Mouse (Mus musculus) right cerebral cortex, postnatal 4 days (tissue): ENCODE results near the gene Gucy2g.
A peak's percentile ranks its signal among the peaks of the same experiment; 100 is the strongest.

Experiments
- DNase-seq: peaks from one replicate; pipeline ENCODE4 v3.0.0-alpha.2; 2022

The Gucy2g gene

DNA sequence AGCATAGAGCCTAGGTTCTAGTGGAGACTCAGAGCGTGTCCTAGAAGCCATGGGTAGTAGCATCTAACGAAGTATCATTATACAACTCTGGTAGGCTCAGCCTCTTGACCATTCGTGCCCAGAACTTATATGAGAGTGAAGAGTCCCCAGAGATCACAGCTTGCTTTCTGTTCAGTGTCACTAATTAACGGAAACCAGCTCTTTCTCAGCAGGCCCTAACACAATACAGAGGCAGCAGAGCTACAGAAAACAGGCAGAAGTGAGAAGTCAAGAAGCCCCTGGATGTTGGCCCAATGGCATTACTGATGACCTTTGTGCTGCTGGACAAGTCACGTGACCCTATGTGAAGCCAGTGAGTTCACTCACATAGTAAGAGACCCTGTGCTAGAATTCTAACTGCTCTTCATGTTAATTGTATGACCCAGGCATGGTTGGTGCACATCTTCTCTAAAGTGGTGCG lies at the start of gene Gucy2g:
Gene Gucy2g, minus strand, starts transcription at position 51 of the 460 bp plus-strand sequence.
- no peak for DNase-seq

DNA sequence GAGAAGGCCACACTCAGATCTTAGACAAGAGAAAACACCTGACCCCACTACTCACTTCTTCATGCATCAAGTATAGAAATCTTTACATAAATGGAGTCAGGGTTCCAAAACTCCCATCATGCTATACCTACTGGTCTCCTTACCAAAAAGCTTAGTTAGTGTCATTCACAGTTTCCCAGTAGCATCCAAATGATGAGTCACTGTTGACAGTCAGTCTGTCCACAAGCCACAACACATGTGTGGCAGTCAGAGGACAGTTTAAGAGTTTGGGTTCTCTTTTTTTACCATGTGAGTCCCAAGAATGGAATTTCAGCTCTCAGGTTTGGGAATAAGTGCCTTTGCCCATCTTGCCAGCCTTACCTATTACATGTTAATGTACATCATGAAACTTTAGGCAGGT lies 47.9 kb upstream of the Gucy2g start:
- no peak for DNase-seq

DNA sequence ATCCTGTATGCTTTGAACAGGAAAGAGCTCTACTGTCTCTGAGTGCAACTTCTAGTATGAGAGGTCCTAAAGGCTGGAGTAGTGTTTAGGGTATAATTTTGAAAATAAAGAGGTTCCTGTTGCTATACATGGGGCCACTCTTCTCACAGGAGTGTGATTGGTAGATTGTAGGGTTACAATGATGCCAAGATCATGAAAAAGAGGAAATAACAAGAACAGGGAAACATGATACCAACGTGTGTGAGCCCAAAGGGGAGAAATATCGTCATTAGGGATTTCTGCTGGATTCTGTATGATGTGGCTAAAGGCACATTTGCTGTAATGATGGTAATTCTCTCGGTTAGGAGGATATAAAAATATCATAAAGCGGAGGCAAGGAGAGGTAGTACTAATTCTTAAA lies 45.0 kb upstream of the Gucy2g start:
- no peak for DNase-seq

DNA sequence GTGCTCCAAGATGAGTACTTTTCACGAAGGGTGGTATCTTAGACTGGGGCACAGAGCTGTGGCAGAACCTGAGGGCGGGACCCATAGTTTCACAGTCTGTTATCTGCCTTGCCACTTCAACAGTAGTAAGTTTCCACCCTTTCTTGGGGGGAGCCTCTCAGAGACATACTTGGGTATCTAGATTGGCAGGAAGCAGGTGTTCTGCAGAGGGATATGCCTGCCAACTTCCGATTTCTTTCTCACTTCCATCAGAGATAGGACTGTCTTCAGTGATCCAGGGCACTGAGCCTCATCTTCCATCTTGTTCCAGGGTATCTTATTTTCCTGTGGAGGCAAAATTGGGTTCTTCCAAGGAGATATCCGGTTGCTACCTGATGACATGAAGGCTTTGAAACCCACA lies 43.1 kb upstream of the Gucy2g start:
- no peak for DNase-seq

DNA sequence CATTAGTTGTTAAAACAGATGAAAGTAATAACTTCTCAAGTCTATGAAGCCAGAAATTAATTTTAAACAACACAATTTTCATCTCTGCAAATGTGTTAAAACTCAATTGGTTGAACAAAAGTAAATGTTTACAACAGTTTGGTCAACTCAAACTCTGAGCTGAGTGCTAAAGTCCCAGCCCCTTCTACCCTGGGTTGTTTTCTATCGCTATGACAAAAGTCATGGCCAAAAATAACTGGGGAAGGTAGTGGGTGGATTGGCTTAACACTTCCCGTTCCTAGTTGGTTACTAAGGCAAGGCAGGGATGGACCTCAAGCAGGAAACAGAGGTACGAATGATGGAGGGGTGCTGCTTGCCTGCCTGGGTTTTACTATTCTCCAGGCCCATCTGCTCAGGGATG lies 35.7 kb upstream of the Gucy2g start:
- DNase-seq = no peak

DNA sequence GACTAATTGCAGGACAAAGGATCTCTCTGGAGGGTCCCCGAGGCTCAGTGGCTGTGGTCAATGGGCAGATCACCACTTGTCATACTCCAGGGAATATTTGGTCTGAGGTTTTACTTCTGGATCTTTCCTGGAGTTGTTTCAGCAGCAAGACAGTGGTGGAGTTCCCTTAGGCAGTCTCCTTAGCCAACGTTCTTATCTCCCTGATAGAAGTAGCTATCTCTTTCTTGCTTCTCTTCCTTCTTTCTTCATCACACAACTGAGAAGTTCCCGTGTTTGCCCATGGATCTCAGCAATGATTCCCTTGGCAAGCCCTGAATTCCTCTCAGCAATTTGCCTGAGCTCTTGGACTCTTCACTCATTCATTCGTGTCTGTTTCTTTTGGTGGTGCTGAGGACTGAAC lies 35.1 kb upstream of the Gucy2g start:
- no peak for DNase-seq

DNA sequence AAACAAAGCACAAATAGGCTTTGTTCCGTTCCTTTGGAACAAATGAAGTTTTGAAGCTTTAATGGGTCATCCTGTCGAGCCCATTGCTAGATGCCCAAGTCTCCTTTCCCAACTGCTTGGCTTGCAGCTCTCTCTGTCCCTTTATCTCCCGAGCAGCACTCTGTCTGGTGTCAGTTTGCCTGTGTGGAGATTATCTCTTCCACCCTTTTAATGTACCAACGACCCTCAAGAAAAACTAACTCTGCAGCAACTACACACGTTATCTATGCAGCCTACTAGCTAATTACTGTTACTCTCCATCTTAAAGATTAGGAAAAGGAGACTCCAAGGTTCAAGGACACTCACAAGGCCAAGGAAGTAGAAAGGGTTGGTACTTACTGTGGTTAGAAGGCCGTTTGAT lies 32.3 kb upstream of the Gucy2g start:
- DNase-seq = no peak

DNA sequence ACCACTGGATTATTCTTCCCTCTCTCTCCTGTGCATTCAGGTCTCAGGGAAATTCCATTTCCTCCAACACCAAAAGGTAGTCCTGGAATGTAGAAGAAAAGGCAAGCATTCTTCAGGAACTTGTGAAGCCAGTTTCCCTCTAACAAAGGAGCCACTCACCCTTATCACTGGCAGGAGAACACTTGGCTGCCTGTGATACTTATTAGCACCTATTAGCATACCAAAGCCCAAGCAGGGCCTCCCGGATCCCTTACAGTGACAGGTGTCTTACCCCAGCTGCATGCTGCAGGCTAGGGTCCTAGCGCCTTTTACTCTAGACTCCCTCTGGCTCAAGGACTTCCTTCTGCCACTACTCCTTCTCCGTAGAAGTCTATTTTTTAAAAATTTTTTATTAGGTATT lies 30.4 kb upstream of the Gucy2g start:
- no peak for DNase-seq

DNA sequence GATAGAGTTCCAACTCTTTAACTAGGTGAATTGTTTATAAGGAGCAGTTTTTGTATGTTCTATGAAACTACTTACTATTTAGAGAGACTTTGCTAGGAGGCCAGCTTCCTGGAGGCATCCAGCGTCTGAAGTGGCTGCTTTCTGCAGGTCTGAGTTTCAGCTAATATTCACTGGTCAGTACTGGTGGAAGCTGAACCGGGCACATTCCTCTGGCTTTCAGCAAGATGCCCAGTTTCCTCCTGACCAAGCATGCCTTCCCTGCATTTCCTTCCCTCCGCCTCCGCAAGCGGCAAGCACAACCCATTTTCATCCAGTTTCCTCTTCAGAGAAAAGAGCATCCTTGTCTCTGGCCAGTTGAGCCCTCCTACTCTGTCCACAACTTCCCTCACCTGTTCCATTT lies 28.0 kb upstream of the Gucy2g start:
- no peak for DNase-seq

DNA sequence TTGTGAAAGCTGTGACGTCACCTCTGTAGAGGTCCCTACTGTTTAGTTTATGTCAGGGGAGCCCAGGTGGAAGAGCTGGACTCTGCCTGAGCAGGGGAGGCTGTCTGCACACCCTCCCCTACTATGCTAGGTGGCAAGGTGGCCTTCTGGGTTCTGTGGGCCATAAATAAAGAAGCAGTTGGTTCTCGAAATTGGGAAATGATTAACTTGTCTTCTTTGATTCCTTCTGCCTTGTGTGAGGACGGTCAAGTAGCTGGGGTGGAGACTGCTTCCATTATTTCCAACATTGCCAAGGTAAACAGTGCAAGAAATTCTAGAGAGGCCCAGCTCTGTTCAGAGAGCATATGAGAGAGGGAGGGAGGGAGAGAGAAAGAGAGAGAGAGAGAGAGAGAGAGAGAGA lies 27.1 kb upstream of the Gucy2g start:
- no peak for DNase-seq

DNA sequence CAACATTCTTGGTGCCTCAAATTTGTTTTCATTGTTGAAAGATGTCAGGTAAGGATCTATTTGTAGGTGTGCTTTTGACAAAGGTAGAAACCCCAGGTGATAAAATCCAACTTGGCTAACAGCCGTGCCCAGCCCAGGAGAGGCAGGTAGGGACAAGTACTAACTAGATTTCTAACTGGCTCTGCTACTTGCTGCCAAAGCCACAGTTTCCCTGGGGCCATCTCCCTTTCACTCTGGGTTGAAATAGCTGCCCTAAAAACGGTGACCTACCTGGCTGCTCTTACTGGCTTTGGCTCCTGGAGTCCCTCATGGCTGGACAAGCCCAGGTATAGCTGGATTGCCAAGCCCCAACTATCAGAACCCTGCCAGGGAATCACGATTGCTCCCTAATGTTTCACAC lies 25.8 kb upstream of the Gucy2g start:
- no peak for DNase-seq

DNA sequence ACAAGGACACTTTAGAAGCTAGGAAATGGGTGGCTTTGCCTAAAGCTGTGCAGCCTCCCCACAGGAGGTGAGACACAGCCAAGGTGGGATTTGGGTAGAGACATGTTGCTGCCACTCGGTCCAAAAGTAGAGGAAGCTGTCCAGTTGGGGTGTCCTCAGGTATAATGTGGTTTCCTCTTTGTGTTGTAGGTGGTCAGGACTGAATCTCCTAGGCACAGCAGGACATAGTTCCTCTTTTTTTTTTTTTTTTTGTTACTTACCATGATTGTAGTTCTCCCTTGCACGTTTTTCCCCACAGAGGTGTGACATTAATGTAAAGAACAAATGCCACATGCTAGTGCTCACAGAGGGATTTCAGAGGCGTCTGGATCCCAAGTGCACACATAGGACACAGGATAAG lies 24.2 kb upstream of the Gucy2g start:
- DNase-seq = no peak

DNA sequence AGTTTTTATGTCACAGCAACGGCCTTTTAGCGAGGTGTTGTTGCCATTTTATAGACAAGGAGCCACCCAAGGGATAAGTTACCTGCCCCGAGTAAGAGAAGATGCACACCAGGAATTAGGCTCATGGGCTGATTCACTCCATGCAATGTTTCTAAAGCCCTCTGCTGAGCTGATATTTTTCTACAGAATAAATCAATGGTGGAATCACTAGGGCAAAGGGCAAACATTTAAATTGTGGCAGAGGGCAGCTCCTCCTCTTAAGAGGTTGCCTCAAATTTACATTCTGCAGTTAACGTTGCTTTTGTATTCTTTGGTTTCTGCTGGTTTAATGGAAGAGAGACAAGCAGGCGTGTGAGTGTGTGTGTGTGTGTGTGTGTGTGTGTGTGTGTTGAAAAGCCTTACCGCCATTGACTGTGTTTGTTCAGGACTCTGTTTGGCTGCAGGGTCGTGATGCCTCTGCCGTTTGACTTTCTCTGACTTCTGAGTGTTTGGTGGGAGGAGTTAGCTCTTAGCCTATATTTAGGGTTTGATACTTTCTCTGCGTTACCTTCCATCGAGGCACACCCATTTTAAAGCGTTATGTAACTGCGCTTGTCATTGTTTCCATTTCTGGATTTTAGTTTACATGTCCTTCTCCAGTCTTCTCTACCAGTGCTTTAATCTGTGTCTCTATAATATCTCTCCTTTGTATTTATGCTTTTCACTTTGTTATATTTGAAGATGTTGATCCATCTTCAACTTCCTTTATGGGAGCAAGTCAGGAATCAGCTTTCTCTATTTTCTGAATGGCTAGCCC lies 19.6 kb upstream of the Gucy2g start:
- DNase-seq = no peak

DNA sequence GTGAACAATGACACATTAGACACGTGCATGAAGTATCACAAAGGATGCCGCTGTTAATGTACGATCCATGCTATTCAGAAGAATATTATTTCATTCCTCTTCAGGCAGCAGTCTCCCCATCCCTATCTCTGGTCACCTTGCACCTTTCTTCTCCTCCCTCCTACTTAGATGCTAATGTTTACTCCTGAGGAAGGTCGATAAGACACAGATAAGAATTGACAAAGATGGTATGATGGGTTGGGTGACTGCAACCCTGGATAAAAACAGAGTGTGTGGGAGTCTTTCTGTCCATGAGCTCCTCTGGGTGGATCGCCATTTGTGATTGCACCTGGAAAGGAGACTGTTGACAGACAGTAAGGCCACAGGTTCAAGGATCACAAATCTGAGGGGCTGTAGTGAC lies 17.5 kb upstream of the Gucy2g start:
- no peak for DNase-seq

DNA sequence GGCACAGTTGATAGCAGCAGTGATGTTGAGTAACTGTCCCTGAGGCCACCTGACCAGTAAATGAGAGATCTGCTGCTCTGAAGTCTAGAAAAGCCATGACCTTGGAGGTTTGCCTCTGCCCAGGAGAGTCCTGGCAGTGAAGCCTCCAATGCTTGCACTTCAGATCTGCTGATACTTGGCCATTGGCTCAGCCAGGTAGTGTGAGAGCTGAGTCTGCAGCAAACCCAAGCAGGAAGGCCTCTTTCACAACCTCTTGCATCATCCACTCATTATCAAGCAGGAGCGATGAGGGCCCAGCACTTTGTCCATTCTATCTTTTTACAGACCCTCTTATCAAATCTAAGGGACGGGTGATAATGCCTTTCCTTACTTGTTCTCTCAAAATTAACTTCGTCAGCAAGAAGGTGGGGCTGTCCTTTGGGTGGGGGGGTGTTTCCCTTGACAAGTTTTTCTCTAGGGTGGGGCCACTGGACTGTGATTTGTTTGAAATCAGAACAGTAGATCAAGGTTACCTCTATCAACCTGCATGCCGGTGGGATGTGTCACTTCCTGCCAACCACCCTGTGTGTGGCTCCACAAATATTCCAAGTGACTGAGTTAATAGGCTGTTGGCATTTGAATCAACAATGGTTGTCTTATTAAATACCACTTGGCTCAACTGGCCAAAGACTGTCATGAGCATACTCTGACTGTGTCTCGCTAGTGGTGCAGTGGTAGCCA lies 16.8 kb upstream of the Gucy2g start:
- DNase-seq = no peak

DNA sequence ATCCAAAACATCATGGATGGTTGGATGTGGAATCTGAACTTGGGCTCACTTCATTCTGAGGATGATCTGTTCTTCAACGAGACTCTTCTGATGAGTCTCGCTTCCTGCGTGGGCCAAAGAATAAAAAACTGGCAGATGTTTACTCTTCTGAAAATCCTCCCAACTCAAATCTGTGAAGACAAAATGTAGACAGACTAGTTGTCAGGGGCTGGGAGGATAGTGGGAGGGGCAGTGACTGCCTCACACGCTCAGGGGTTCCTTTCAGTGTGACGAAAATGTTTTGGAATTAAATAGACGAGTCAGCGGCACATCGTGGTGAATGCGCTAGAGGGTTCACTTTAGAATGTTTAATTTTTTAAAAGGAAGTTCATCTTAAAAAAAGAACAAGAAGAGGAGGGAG lies 15.1 kb upstream of the Gucy2g start:
- no peak for DNase-seq

DNA sequence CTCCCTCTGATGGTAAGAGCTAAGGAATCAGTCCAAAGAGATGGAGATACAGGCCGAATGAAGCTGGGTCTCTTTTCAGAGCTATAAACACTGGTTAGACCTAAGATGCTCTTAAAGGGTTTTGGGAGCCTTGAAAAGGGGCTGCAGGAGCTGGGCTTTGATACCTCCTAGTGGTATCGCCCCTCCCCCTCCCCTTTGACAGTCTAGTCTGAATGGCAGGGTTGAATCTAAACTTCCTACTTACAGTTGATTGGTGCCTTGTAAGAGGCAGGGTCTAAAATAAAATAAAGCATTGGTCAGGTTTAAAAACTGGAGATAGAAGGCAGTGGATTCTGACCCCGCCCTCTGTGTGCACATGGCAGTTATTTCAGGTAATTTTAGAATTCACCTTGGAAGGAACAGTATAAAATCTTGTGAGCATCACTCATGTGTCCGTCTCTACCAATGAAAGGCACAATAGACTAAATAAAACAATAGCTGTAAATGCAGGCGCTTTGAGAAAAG lies 13.5 kb upstream of the Gucy2g start:
- peak; percentile 69 for DNase-seq

DNA sequence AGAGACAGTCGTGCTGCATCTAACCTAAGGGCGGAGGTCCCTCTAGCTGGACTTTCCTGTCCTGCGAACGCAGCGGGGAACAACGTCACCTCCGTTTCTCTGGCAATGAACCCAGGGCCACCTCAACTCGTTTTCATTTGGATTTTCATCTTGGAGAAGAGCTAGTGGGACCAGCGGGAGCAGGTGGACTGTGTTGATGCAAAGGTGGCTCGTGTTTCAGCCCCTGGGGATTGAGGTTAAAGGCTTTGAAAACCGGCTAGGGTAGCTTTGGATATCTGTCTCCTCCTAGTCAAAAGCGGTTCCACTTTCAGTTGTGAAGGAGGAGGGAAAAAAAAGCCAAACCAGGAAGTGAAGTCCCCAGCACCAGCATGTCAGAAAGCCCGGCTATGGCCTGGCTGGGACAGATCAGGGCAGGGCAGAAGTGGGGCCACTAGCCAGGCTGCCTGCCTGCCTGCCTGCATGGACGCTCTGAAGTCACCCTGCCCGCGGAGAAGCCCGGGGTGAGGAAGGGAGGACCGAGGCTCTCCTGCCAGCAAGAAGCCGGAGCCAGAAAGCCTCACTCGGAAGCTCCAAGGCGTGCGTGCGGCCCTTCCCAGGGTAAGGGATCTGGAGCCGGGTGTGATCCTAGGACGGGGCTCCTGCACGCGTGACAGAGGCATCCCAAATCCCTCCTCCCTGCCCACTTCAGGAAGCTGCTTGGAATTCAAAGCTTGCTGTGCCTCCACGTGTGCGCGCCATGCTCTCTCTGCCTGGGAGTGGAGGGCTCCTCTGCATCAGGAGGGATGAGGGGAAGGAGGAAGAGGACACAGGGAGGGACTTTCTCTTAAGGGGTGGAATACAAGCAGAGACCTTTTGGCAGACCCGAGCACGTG lies 12.8 kb upstream of the Gucy2g start:
- peak; percentile 48 for DNase-seq

DNA sequence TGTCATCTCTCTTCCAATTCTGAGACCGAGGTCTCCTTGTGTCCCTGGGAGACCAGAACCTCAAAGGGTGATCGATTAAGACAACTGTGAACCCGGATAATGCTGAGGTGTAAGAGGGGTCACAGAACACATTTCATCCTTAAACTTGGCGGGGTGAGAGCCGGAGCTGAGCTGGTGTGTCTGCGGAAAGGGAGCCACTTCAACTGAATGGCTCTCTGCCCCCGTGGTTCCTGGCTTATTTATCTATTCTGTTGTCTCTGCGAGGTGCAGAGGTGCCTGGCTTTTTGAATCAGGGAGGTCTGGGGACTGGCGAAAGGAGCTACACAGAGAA lies 12.2 kb upstream of the Gucy2g start:
- no peak for DNase-seq

DNA sequence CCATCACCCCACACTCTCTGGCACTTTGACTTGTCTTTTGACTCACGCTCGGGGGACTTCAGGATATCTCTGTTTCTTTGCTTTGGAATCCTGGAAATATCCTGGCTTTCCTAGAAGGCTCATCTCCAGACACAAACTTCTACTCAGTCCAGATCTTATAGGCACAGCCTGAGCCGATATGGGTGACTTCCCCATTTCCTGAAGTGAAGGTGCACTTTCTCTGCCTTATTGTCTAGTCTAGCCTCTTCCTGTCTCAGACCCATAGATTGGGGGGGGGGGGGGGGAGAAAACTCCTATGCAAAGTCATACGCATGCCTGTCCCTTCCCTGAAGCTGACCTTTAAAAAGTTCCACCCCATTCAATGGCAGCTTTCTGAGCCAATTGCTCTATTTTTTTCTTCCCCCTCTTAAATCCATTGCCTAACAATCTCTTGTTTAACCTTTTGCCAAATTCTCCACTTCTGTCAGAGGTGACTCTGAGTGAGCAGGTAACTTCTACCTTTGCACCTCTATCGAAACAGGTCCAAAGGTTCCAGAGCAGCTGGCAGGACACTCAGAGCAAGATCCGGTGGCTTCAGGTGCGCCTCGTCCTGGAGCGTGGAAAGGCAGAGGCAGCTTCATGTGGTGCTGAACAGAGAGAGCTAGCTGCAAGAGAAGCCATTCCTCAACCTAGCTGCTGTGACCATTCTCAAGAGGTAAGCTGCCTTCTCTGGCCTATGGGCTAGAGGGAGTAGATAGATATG lies 10.5 kb upstream of the Gucy2g start, which contains the start of gene Acsl5:
Gene Acsl5, plus strand, starts transcription at position 556 of the 742 bp plus-strand sequence.
- no peak for DNase-seq

DNA sequence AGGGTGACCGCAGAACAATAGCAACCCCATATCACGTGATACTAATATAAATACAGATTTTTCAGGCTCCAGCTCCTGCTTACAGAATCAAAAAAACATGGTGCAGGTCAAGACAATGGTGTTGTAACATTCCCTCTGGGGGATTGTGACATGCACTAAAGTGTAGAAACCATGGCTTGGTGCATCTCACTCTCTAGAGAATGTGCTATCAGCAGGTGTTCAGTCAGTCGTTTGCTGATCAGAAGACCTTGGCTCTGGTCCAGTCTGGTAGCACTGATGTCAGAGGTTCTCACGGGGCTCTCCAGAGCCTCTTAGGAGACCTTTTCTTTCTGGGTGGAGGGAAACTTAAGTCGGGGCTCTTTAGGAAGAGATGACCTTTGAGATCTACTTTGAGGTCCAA lies 9.4 kb upstream of the Gucy2g start:
- DNase-seq = no peak

DNA sequence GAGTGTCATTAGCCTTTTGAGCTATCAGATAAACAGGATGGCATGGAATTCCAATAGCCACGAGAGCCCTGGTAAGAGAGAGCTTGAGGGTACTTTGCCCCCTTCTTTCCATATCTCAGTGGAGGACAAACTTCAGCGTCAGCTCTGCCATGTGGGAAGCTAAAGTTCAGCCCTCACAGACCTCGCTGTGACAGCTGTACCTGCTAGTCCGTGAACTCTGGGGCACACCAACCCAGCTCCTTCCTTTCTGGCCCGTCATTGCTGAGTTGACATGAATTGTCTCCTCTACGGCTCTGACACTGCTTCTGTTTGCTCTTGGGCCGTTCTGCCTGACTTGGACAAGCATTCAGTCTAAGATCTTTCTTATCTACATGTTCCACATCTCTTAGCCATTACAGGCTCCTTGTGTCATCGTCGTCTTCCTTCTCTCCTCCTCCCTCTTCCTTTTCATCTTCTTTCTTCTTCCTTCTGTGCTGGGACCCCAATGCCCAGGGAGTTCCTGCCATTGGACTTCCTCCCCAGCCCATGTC lies 7.0 kb upstream of the Gucy2g start:
- DNase-seq = no peak
